Mouse (Mus musculus) neural tube, embryonic 12.5 days (tissue): ENCODE results near the gene Lipt1. TPM values are rescaled to one million over a fixed set of nuclear protein-coding genes. Genes with fewer than 3 reads are reported as not detected.

Source experiments
- ATAC-seq: fragments of 200-750 bp; cut with Nextera tagmentation; 2 replicates; pipeline ENCODE4 v1.8.0; 2017; ENCODE audit warnings: low read depth, mild to moderate bottlenecking, moderate TSS enrichment, moderate library complexity; ENCODE audit not compliant: low FRiP score
- H3K27ac ChIP-seq: fragments of 300-500 bp; sonication (generic); 2 replicates; pipeline ENCODE4 v1.5.1; 2016
- H3K27me3 ChIP-seq: fragments of 300-500 bp; sonication (generic); replicated peaks from 2 replicates; pipeline ENCODE4 v1.6.1; 2016; ENCODE audit warnings: mild to moderate bottlenecking
- H3K36me3 ChIP-seq: fragments of 300-500 bp; sonication (generic); 2 replicates; pipeline ENCODE4 v1.6.1; 2016; ENCODE audit warnings: mild to moderate bottlenecking
- H3K4me1 ChIP-seq: fragments of 300-500 bp; sonication (generic); 2 replicates; pipeline ENCODE4 v1.6.1; 2016
- H3K4me2 ChIP-seq: fragments of 300-500 bp; sonication (generic); replicated peaks from 2 replicates; pipeline ENCODE4 v1.6.1; 2016; ENCODE audit warnings: mild to moderate bottlenecking
- H3K4me3 ChIP-seq: fragments of 300-500 bp; sonication (generic); 2 replicates; pipeline ENCODE4 v1.5.1; 2016
- H3K9ac ChIP-seq: fragments of 300-500 bp; sonication (generic); 2 replicates; pipeline ENCODE4 v1.6.1; 2016; ENCODE audit warnings: mild to moderate bottlenecking
- H3K9me3 ChIP-seq: fragments of 300-500 bp; sonication (generic); 2 replicates; pipeline ENCODE4 v1.6.1; 2016; ENCODE audit warnings: mild to moderate bottlenecking
- WGBS: fragments of 180-500 bp; shearing (Covaris S2); methylation state at CpG from one replicate; pipeline ENCODE4 v1.1.7; 2016; 5-methylcytosine and 5-hydroxymethylcytosine counted together
- polyA plus RNA-seq: library from polyadenylated mRNA; unstranded; fragments of >200 nt; fragmentation: Nextera tagmentation; extraction: Ambion mirVana; gene quantifications from 2 replicates; pipeline ENCODE4 v1.2.1, GENCODE M21; 2016

Lipt1 gene
- polyA plus RNA-seq, 1 experiment from 2014 or later: 7.1 TPM

GRCm38 (mm10) chr1:37872131-37873067 lies 861 bp downstream of the Lipt1 start:
- Histone ChIP-seq H3K9ac (peak overlapping the region; percentile 40), H3K4me3 (peak overlapping the region; percentile 50), H3K4me2 (peak overlapping the region; percentile 73), H3K27ac (no peak overlapping the region; the same call in 1 of the 2 replicates), H3K9me3 (peaks cover 7% of the 10 kb centered on the region; the same call in 1 of the 2 replicates), H3K36me3 (peaks cover 24% of the 10 kb centered on the region), H3K27me3 (peaks cover 3% of the 10 kb centered on the region; the same call in 1 of the 2 replicates), H3K4me1 (no peaks in the 10 kb centered on the region)
- peak; percentile 89 for ATAC-seq
- 6% methylated on average over 33 of the region's 33 CpGs for WGBS

- 0 out of 2 replicates have a peak overlapping the region, but pooled peaks have one; percentile 73 for H3K4me2 ChIP-seq
- no peak overlapping the region for H3K27ac ChIP-seq
- no peaks in the 10 kb centered on the region for H3K4me1 ChIP-seq
- 97% methylated on average over 4 of the region's 4 CpGs for WGBS
- H3K36me3 ChIP-seq: peaks cover 32% of the 10 kb centered on the region
- peaks cover 3% of the 10 kb centered on the region; the same call in 1 of the 2 replicates for H3K27me3 ChIP-seq
- peaks cover 7% of the 10 kb centered on the region; the same call in 1 of the 2 replicates for H3K9me3 ChIP-seq
- no peak for ATAC-seq
- no peak overlapping the region for H3K9ac ChIP-seq
- H3K4me3 ChIP-seq: no peak overlapping the region
These were observed 1.6 kb downstream of the Lipt1 start for GRCm38 (mm10) chr1:37873157-37873556.

- ATAC-seq: no peak
- 95% methylated on average over 13 of the region's 13 CpGs for WGBS
- H3K4me1 ChIP-seq: no peaks in the 10 kb centered on the region
- H3K9me3 ChIP-seq: peaks cover 7% of the 10 kb centered on the region; the same call in 1 of the 2 replicates
- H3K9ac ChIP-seq: no peak overlapping the region
- no peak overlapping the region for H3K4me2 ChIP-seq
- no peak overlapping the region for H3K4me3 ChIP-seq
- no peak overlapping the region for H3K27ac ChIP-seq
- no peaks in the 10 kb centered on the region for H3K27me3 ChIP-seq
- peaks cover 56% of the 10 kb centered on the region for H3K36me3 ChIP-seq
These were observed 6.4 kb downstream of the Lipt1 start for GRCm38 (mm10) chr1:37877736-37878460.

- WGBS: 85% methylated on average over 4 of the region's 4 CpGs
- H3K4me3 ChIP-seq: no peak overlapping the region
- peaks cover 36% of the 10 kb centered on the region for H3K36me3 ChIP-seq
- H3K27me3 ChIP-seq: no peaks in the 10 kb centered on the region
- no peaks in the 10 kb centered on the region for H3K9me3 ChIP-seq
- H3K4me2 ChIP-seq: no peak overlapping the region
- no peaks in the 10 kb centered on the region for H3K4me1 ChIP-seq
- H3K27ac ChIP-seq: no peak overlapping the region
- H3K9ac ChIP-seq: no peak overlapping the region
- ATAC-seq: no peak
These were observed 11.9 kb downstream of the Lipt1 start for GRCm38 (mm10) chr1:37883411-37883810.

GRCm38 (mm10) chr1:37884451-37884850 lies 12.9 kb downstream of the Lipt1 start:
- Histone ChIP-seq H3K4me2 (no peak overlapping the region), H3K27me3 (no peaks in the 10 kb centered on the region), H3K9ac (no peak overlapping the region), H3K4me3 (no peak overlapping the region), H3K27ac (no peak overlapping the region), H3K4me1 (peaks cover 4% of the 10 kb centered on the region), H3K36me3 (peaks cover 26% of the 10 kb centered on the region; the same call in 1 of the 2 replicates), H3K9me3 (no peaks in the 10 kb centered on the region)
- ATAC-seq: no peak
- 84% methylated on average over 4 of the region's 4 CpGs for WGBS

GRCm38 (mm10) chr1:37889206-37889605 lies 17.7 kb downstream of the Lipt1 start:
- 85% methylated on average over 7 of the region's 7 CpGs for WGBS
- Histone ChIP-seq H3K9ac (no peak overlapping the region), H3K36me3 (peaks cover 10% of the 10 kb centered on the region; the same call in 1 of the 2 replicates), H3K27ac (no peak overlapping the region), H3K27me3 (no peaks in the 10 kb centered on the region), H3K4me1 (peaks cover 16% of the 10 kb centered on the region), H3K9me3 (no peaks in the 10 kb centered on the region), H3K4me2 (peak overlapping the region; percentile 74), H3K4me3 (peak overlapping the region; percentile 69)
- no peak for ATAC-seq

GRCm38 (mm10) chr1:37890025-37890652 lies 18.6 kb downstream of the Lipt1 start, which contains the start of the genes Mitd1 and Mrpl30:
Gene Mitd1, minus strand, starts transcription at chr1:37890411.
Gene Mrpl30, plus strand, starts transcription at chr1:37890477.
- Histone ChIP-seq H3K9ac (peak within 1 kb of the TSS; percentile 66), H3K4me2 (peak within 1 kb of the TSS; percentile 74), H3K27ac (no peak within 1 kb of the TSS), H3K9me3 (no peaks in the 10 kb centered on the region), H3K36me3 (peaks cover 12% of the 10 kb centered on the region), H3K27me3 (no peaks in the 10 kb centered on the region), H3K4me3 (peak within 1 kb of the TSS; percentile 69), H3K4me1 (peaks cover 16% of the 10 kb centered on the region)
- WGBS: under 1% methylated on average over 41 of the region's 41 CpGs
- ATAC-seq: peak; percentile 87

GRCm38 (mm10) chr1:37891400-37891799 lies 19.9 kb downstream of the Lipt1 start:
- peak overlapping the region; percentile 74 for H3K4me2 ChIP-seq
- 0 out of 2 replicates have a peak overlapping the region, but pooled peaks have one; percentile 69 for H3K4me3 ChIP-seq
- 88% methylated on average over 3 of the region's 3 CpGs for WGBS
- no peaks in the 10 kb centered on the region for H3K27me3 ChIP-seq
- no peaks in the 10 kb centered on the region for H3K9me3 ChIP-seq
- no peak for ATAC-seq
- peaks cover 22% of the 10 kb centered on the region for H3K36me3 ChIP-seq
- peaks cover 16% of the 10 kb centered on the region for H3K4me1 ChIP-seq
- H3K27ac ChIP-seq: no peak overlapping the region
- H3K9ac ChIP-seq: no peak overlapping the region

- H3K4me2 ChIP-seq: no peak overlapping the region
- no peak for ATAC-seq
- H3K36me3 ChIP-seq: peaks cover 44% of the 10 kb centered on the region
These were observed 23.1 kb downstream of the Lipt1 start for GRCm38 (mm10) chr1:37894606-37895005.

GRCm38 (mm10) chr1:37899816-37900215 lies 28.3 kb downstream of the Lipt1 start:
- H3K4me3 ChIP-seq: no peak overlapping the region
- peaks cover 39% of the 10 kb centered on the region for H3K36me3 ChIP-seq
- H3K9me3 ChIP-seq: no peaks in the 10 kb centered on the region

More at GRCm38 (mm10) chr1:37894606-37895005, 23.1 kb downstream of the Lipt1 start:
- Histone ChIP-seq H3K9me3 (no peaks in the 10 kb centered on the region), H3K4me1 (peaks cover 11% of the 10 kb centered on the region), H3K9ac (no peak overlapping the region), H3K4me3 (no peak overlapping the region), H3K27me3 (no peaks in the 10 kb centered on the region), H3K27ac (no peak overlapping the region)

GRCm38 (mm10) chr1:37900288-37900687 lies 28.8 kb downstream of the Lipt1 start:
- H3K4me3 ChIP-seq: no peak overlapping the region
- H3K9me3 ChIP-seq: no peaks in the 10 kb centered on the region
- H3K4me2 ChIP-seq: no peak overlapping the region
- WGBS: 58% methylated on average over 6 of the region's 6 CpGs
- H3K36me3 ChIP-seq: peaks cover 35% of the 10 kb centered on the region
- H3K4me1 ChIP-seq: no peaks in the 10 kb centered on the region
- no peak overlapping the region for H3K27ac ChIP-seq
- no peak for ATAC-seq
- no peaks in the 10 kb centered on the region for H3K27me3 ChIP-seq
- no peak overlapping the region for H3K9ac ChIP-seq

More at GRCm38 (mm10) chr1:37899816-37900215, 28.3 kb downstream of the Lipt1 start:
- Histone ChIP-seq H3K4me2 (no peak overlapping the region), H3K27ac (no peak overlapping the region), H3K4me1 (no peaks in the 10 kb centered on the region), H3K27me3 (no peaks in the 10 kb centered on the region), H3K9ac (no peak overlapping the region)
- no peak for ATAC-seq
- WGBS: 85% methylated on average over 4 of the region's 4 CpGs
